Mouse (Mus musculus) spleen, adult 2 months (tissue): ENCODE data around the gene Gm20388. TPM values are rescaled to one million over a fixed set of nuclear protein-coding genes. Genes with fewer than 3 reads are reported as not detected.
A peak's percentile ranks its signal among the peaks of the same experiment; 100 is the strongest.

Experiments used
- DNase-seq, 2 experiments: peaks; one replicate each; pipeline versions ENCODE4 v3.0.0 to v3.0.0-alpha.2; 2012 to 2021; ENCODE audit warnings: low spot score in 2 of 2, low read depth in 1 of 2
- H3K27ac ChIP-seq: fragments of 200-500 bp; 2 replicates; pipeline ENCODE4 v1.5.1; 2012; ENCODE audit warnings: low read length, inconsistent platforms; ENCODE audit not compliant: insufficient read depth
- H3K27me3 ChIP-seq: fragments of 200-500 bp; 2 replicates; pipeline ENCODE4 v1.6.1; 2012; ENCODE audit warnings: mild to moderate bottlenecking, moderate library complexity, low read length, inconsistent platforms; ENCODE audit not compliant: control insufficient read depth, insufficient read depth
- H3K36me3 ChIP-seq: fragments of 200-500 bp; 2 replicates; pipeline ENCODE4 v1.6.1; 2012; ENCODE audit warnings: mild to moderate bottlenecking, low read length, inconsistent platforms; ENCODE audit not compliant: control insufficient read depth, insufficient read depth
- H3K4me1 ChIP-seq: fragments of 200-500 bp; 2 replicates; pipeline ENCODE4 v1.6.1; 2011; ENCODE audit warnings: inconsistent platforms; ENCODE audit not compliant: control insufficient read depth, insufficient read depth, insufficient read length
- H3K4me3 ChIP-seq: fragments of 200-500 bp; 2 replicates; pipeline ENCODE4 v1.5.1; 2011; ENCODE audit warnings: mild to moderate bottlenecking, inconsistent platforms; ENCODE audit not compliant: insufficient read depth, insufficient read length; ENCODE audit errors: extremely low read depth
- CTCF ChIP-seq: fragments of 200-500 bp; IDR thresholded peaks from 2 replicates; pipeline ENCODE4 v1.5.1; 2011; ENCODE audit warnings: mild to moderate bottlenecking, inconsistent platforms; ENCODE audit not compliant: insufficient read depth, insufficient read length, insufficient replicate concordance; ENCODE audit errors: extremely low read depth
- POLR2A ChIP-seq: fragments of 200-500 bp; IDR thresholded peaks from 2 replicates; pipeline ENCODE4 v1.6.1; 2011; ENCODE audit warnings: low read depth, low read length, inconsistent platforms
- WGBS: fragments of 180-500 bp; shearing (Covaris S2); methylation state at CpG from one replicate; pipeline ENCODE4 v1.1.7; 2018; 5-methylcytosine and 5-hydroxymethylcytosine counted together
- polyA plus RNA-seq: library from polyadenylated mRNA; depleted of rRNA; stranded (reverse); fragments of >200 nt; gene quantifications from 2 replicates; pipeline ENCODE4 v1.2.3, GENCODE M21; 2012

Gene Gm20388
- polyA plus RNA-seq, 1 experiment = 26.1 TPM

DNA sequence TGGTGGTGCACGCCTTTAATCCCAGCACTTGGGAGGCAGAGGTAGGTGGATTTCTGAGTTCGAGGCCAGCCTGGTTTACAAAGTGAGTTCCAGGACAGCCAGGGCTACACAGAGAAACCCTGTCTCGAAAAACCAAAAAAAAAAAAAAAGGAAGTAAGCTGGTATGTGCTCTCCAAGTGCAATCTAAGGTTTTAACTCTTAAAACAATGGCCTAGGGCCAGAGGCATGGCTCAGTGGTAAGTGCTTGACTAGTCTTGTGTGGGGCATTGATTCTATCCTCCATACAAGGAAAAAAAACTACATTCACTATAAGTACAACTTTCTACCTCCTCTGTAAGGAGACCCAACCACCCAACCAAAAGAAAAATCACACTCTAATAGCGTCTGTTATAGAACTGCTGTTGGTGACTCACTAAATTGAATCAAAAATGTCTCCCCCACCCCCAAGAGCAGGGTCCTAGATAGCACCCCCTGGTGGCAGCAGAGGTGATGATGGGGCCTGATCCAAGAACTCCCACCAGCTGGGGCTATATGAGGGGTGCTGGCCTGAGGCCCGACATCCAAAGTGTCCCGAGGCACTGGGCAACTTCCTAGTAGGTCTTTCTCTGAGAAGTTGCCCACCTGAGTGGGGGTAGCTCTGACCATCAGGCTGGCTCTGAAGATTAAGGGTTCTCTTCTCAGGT, 2548.7 kb downstream of the Gm20388 start:
- DNase-seq = peak in 1 of 2 experiments; percentile 43
- 49% methylated on average over 6 of the region's 6 CpGs for WGBS
- Histone ChIP-seq H3K4me1 (peaks cover 23% of the 10 kb centered on the region), H3K27me3 (no peaks in the 10 kb centered on the region), H3K36me3 (no peaks in the 10 kb centered on the region), H3K4me3 (no peak overlapping the region), H3K27ac (no peak overlapping the region)
- TF ChIP-seq CTCF (0 out of 2 replicates have a peak, but pooled peaks have one; percentile 22), POLR2A (no peak)

DNA sequence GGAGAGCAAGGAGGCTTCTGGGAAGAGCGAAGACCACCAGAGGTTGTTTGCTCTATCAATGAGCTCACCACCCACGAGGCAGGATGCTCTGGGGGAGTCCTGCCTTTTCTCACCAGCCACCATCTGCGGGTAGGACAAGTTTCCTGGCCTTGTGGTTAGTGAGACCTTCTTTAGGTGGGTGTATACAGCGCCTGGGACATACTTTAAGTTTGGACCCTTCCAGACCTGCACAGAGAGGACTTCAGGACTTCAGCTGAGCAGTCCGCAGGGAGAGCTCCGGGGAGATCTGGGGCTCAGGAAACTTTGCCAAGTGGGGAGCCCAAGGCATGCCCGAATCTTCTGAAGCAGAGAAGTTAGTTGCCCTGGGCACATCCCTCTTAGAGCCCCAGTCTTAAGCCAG, 2549.3 kb downstream of the Gm20388 start:
- no peaks in the 10 kb centered on the region for H3K27me3 ChIP-seq
- 20% methylated on average over 7 of the region's 7 CpGs for WGBS
- peaks cover 23% of the 10 kb centered on the region for H3K4me1 ChIP-seq

DNA sequence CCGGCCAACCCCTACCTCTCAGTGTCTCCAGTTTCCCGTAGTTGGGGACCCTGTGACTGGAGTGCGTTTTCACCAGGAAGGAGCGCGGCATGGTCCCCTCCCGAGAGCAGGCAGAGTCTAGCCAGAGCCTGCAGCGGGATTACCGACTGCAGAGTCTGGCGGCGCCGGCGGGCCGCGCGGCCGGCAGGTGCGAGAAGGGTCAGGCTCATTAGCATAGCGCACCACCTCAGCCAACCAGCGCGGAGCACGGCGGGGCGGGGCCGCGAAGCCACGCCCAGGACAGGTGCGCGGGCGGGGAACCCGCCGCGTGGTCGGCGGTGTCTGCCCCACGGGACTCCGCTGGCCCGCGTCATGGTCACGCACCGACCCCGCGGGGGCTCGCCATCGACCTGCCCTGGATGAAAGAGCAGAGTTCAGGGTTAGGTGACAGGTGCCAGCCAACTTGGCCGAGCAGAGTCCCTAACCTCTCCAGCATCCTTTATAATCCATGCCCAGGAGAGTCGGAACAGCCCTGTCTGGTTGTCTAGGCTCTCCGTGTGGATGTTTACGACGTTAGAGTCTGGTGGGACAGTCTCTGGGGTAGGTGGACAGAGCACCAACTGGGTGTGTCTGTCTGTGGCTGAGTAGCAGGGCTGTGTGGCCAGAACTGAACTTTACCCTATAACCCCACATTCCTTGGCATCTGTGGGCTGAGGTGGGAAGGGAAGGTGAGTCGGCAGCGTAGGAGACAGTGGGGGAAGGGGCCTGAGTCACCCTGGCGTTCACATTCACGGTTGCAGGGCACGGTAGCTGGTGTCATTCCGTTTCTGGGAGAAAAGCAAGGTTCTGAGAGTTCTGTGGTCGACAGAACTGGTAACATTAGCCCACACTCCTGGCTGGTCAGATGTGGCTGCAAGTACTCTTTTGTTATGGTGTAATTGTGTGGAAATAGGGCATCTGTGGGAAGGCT, 2550.2 kb downstream of the Gm20388 start, which contains the start of gene Snai3:
Gene Snai3 (minus strand): TSS at position 210 of the 949 bp plus-strand sequence.
- Histone ChIP-seq H3K27ac (no peak within 1 kb of the TSS), H3K36me3 (peaks cover 2% of the 10 kb centered on the region; the same call in 1 of the 2 replicates), H3K27me3 (no peaks in the 10 kb centered on the region), H3K4me3 (peak within 1 kb of the TSS; percentile 50; the same call in 1 of the 2 replicates), H3K4me1 (peaks cover 23% of the 10 kb centered on the region)
- 7% methylated on average over 56 of the region's 56 CpGs for WGBS
- peak in 1 of 2 experiments; percentile 62 for DNase-seq
- no peak for TF ChIP-seq POLR2A
- TF ChIP-seq CTCF = no peak

More for the DNA sequence above, 2549.3 kb downstream of the Gm20388 start:
- no peak for DNase-seq
- H3K27ac ChIP-seq = no peak overlapping the region
- H3K4me3 ChIP-seq = peak overlapping the region; percentile 50; the same call in 1 of the 2 replicates
- no peak for TF ChIP-seq POLR2A
- no peak for TF ChIP-seq CTCF
- H3K36me3 ChIP-seq = no peaks in the 10 kb centered on the region

DNA sequence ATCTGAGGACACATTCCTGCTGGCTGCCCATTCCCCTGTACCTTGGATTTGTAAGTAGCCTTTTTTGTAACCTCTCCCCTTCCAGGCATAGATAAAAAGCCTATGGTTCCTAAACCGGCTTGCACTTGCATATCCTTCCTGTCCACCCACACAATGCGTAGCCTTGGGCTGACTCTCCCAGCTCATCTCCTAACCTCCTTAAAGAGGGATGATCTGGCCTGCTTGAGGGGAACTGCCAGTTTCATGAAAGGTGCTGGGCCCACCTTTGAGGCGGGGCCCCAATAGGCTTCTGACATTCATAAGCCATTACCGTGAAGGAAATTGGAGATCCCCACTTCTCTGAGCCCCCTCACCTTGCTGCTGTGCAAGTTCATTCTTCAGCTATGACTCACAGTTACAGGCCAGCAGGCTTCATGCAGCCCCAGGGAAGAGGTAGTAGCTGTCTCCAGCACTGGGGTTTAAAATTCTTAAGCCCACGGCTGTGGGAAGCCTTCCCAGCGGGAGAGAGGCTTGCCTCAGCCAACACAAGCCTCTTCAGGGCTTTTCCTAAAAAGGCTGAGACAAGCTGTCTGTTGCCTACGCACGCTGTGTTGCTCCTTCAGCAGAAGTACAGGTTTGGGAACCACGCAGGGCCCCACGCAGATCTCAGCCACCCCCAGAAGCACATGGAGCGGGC, 2551.0 kb downstream of the Gm20388 start:
- H3K27me3 ChIP-seq = no peaks in the 10 kb centered on the region
- peaks cover 23% of the 10 kb centered on the region for H3K4me1 ChIP-seq
- TF ChIP-seq POLR2A = no peak
- no peak for TF ChIP-seq CTCF
- H3K36me3 ChIP-seq = peaks cover 8% of the 10 kb centered on the region
- H3K27ac ChIP-seq = no peak overlapping the region
- H3K4me3 ChIP-seq = no peak overlapping the region
- WGBS = 65% methylated on average over 11 of the region's 11 CpGs
- DNase-seq = no peak

DNA sequence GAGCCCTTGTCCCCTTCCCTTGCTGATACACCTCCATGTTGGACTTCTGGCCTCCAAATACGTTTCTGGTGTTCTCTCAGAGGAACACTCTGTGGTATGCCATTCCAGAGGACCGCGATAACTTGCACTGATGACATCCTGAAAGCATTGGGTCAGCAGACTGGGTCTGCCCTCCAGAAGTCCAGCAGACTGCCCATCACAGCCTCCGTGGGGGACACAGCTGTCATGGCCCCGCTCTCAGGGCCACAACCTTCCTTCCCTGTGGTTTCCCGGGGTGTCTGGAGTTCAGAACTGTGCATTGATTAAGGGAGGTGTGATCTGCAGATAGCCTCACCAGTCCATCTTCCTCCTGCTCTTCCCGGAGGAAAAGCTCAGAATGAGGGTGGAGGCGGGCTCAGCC, 2551.9 kb downstream of the Gm20388 start:
- Histone ChIP-seq H3K4me3 (no peak overlapping the region), H3K27ac (no peak overlapping the region), H3K27me3 (no peaks in the 10 kb centered on the region), H3K36me3 (peaks cover 15% of the 10 kb centered on the region), H3K4me1 (peaks cover 23% of the 10 kb centered on the region)
- DNase-seq = no peak
- no peak for TF ChIP-seq CTCF
- TF ChIP-seq POLR2A = no peak
- WGBS = 87% methylated on average over 8 of the region's 8 CpGs
